Mouse (Mus musculus) splenic B cell, adult 2 months (primary cell): Measurements from ENCODE around the gene Sumo2.

Source experiments
- DNase-seq: peaks from one replicate; pipeline ENCODE4 v3.0.0-alpha.2; 2011; ENCODE audit warnings: low read depth, low spot score
- H3K27me3 ChIP-seq: 2 replicates; pipeline ENCODE4 v1.6.1; 2012; ENCODE audit warnings: mild to moderate bottlenecking, low read length, moderate library complexity, mixed read lengths; ENCODE audit not compliant: control insufficient read depth, poor library complexity, insufficient read depth, severe bottlenecking
- H3K36me3 ChIP-seq: 2 replicates; pipeline ENCODE4 v1.6.1; 2012; ENCODE audit warnings: mild to moderate bottlenecking, low read length, moderate library complexity, mixed read lengths; ENCODE audit not compliant: control insufficient read depth, poor library complexity, insufficient read depth, severe bottlenecking

Gene Sumo2

DNA sequence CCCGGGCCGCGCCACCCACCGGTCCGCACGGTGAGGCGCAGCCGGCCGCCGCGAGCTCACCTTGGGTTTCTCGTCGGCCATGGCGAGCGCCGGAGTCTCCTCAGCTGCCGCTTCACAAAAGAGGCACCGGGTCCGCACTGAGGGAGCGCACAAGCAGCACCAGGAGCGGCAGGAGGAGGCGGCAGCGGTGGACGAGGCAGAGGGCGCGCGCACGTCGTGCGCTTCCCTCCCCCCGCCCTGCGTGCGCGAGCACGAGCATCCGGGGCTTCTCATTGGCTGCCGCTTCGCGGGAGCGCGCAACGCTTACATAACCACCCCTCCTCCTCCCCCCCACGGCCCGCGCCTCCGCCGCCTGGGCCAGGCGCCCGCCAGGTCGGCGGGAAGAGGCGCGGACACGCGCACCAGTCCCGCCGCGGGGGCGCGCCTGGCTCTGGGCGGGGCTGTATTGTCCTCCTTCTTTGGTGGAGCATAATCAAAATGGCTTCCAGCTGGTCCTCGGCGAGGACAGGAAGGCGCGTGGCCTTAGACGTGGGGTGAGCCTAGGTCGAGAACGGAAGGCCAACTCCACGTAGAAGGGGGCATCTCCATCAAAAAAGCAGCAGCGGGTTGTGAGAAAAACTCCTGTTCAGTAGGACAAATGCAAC is at the start of gene Sumo2:
Gene Sumo2 (minus strand): TSS at position 239 of the 644 bp plus-strand sequence.
- DNase-seq, result peak; percentile 98
- peaks cover 4% of the 10 kb centered on the region; the same call in 1 of the 2 replicates for H3K36me3 ChIP-seq
- H3K27me3 ChIP-seq, result no peaks in the 10 kb centered on the region

DNA sequence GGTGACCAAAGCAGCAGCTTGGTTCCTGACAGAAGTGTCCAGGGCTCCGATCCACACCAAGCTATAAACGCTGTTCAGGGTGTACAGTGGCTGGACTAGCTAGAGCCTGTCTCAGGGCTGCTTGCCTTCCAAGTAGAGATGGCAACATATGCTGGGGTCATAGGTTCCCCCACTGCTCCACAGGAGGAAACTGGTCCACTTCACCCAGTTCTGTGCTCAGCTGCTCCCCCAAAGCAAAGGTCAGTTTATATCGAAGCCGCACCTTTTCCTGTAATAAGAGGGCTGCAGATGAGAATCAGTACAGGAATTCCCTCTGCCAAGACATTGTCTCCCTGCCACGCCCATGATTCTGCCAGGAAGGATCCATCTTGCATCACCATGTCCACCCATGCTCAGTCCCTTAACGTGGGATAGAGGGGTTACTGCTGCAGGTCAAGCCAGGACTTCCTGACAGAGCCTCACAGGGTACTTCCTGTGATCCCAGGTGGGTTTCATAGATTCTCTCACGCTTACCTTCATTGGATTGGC is 49.6 kb upstream of the Sumo2 start:
- DNase-seq, result no peak
- Histone ChIP-seq H3K27me3 (no peaks in the 10 kb centered on the region), H3K36me3 (peaks cover 16% of the 10 kb centered on the region)

DNA sequence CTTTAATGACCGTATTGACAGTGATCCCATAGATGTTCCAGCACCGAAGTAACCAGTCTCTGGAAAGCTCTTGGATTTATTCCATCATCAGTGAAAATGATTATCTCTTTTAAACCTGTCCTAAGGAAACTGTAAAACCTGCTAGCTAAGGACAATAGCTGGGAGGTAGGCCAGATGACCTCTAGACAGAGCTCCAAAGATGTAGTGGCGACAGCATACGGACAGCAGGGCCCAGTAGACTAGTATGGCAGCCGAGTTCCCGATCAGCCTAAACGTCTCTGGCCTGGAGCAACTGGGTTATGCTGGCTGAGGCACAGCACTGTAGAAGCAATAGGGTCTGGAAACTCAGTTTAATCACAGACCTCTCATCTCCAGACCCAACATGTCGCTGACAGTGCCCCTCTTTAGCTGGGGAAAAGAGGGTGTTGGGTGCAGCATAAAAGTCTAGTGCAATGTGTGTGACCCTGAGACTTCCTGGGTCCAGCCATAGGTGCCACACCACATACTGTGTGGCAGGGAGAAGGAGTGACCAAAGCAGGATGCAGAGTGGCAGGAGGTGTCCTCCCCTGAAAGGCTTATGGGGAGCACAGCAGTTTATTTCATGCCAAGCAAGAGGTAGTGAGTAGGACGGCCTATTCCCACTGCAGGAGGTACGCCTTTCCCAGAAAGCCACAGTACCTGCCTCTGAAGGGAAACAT is 48.4 kb upstream of the Sumo2 start:
- peaks cover 16% of the 10 kb centered on the region for H3K36me3 ChIP-seq
- no peak for DNase-seq
- H3K27me3 ChIP-seq, result no peaks in the 10 kb centered on the region

DNA sequence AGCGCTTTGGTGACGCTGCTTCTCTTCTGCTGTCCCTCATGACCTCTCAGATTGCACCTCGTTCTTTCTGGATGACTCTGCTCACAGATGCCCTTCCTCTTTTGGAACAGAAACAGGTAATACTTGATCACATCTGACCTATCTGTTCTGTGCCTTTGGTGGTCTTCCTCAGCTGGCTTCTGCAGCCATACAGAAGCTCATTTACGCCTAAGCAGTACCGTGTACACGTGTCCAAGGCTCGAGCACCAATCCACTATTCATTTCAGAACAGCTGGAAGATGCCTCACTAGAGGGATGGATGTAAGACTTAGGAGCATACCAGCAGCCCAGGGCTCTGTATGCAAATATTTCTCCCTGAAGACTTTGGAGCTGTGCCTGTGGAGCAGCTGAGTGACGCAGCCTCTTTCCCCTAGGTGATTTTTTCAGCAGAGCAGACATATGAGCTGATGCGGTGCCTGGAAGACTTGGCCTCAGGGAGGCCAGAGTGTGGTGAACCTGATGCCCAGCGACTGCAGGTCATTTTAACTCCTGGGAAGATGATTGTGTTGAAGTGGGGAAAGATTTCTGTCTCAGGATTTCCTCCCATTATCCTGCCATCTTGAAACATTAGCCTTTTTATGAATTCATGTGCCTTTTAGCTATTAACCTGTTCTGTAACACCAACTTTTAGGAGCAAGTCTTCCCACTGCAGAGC is 47.0 kb upstream of the Sumo2 start:
- Histone ChIP-seq H3K36me3 (peaks cover 14% of the 10 kb centered on the region; the same call in 1 of the 2 replicates), H3K27me3 (no peaks in the 10 kb centered on the region)
- DNase-seq, result no peak

DNA sequence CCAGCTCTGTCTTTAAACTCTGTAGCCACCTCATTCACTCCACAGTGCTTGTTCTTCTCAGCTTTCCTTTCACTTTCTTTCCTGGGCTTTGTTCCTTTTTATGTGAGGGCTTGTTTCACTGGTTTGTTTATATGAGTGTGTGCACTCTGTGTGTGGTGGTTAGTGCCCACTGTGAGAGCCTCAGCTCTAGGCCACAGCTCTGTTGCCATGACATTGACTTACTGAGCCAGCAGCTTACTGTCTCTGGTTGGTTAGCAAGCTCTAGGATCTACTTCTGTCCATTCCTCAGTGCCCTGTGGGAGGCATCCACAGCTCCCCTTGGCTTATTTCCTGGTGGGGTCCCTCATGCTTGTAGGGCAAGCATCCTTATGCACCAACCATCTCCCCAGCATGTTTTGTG is 43.0 kb upstream of the Sumo2 start:
- DNase-seq, result peak; percentile 22
- no peaks in the 10 kb centered on the region for H3K27me3 ChIP-seq
- peaks cover 5% of the 10 kb centered on the region; the same call in 1 of the 2 replicates for H3K36me3 ChIP-seq

DNA sequence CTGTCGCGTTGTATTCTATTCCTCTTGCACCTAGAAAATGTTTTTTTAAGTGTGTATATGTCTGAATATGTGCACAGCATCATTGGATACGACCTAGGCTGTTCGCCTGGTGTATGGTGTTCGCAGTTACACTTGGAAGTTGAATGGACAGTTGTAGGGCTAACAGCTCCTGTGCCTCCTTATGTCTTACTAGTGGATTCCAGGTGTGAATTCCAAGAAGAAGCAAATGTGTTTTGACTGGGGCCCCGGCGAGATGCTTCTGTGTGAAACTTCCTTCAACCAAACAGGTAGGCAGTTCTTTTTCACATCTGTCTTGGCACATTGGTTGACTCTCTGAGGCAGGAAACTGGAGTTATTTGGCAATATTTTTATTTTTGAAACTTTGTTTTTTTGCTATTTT is 28.9 kb upstream of the Sumo2 start:
- Histone ChIP-seq H3K27me3 (no peaks in the 10 kb centered on the region), H3K36me3 (peaks cover 7% of the 10 kb centered on the region)
- DNase-seq, result no peak

DNA sequence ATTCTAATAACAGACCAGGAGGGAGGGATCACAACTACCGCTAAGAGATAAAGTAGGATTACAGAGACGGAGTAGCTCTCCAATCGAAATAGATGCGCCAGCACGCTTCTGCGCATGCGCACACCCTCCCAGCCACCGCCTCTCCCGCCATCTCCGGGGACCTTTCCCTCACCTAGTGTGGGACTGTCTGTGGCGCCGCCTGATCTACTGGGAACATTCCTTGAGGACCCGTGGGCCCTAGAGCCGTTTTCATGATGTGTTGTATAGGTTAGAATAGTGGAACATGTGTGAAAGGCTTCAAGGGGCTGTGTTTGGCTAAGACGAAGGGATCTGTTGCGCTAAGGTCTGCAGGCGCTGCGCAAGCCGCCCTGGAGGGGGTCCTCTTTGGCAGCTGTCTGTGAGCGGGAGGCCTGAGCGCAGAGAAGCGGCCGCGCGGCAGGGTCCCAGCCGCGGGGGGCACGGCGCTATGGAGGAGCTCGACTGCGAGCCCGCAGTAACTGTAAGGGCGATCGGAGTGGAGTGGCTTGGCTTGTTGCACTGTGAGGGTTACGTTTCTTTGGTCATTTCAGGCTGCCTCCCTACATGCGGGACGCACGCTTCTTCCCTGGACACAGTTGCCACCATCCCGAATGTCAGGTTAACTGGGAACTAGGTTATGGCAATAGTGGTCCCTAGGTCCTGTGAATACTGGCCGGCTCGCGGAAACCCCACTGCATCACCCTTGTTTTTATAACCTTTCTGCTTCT is 28.2 kb upstream of the Sumo2 start, which contains the start of gene Nup85:
Gene Nup85 (plus strand): TSS at position 371 of the 746 bp plus-strand sequence.
- peak; percentile 97 for DNase-seq
- H3K27me3 ChIP-seq, result no peaks in the 10 kb centered on the region
- peaks cover 2% of the 10 kb centered on the region for H3K36me3 ChIP-seq

DNA sequence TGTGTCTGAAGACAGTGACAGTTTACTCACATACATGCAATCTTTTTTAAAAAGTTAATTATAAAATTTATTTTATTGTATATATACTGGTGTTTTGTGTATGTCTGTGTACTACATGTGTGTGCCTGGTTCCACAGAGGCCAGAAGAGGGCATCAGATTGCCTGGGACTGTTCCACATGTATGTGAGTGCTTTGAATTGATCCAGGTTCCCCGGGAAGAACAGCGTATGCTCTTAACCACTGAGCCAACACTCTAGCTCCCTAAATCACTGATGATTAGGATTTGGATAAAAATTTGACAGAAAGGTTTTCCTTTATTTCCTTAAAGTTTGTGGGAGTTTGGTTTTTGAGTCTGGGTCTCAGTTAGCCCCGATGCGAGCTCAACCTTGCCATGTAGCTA is 27.3 kb upstream of the Sumo2 start:
- DNase-seq, result peak; percentile 40
- Histone ChIP-seq H3K27me3 (no peaks in the 10 kb centered on the region), H3K36me3 (peaks cover 2% of the 10 kb centered on the region)

DNA sequence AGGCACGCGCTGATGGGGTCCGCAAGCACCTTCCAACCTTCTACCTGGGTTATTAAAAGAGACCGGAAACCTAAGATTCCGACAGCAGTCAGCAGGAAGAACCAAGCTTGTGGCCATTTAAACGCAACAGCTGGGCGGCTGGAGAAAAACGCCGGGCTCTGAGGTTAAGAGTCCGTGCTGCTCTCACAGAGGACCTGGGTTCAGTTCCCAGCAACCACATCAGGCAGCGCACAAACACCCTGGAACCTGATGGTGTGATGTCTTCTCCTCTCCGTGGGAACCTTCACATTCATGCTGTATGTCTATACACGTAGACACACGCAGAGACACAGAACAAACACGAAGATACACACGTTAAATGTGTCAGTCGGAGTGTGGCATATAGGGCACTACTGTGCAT is 19.6 kb upstream of the Sumo2 start:
- H3K27me3 ChIP-seq, result no peaks in the 10 kb centered on the region
- no peak for DNase-seq
- no peaks in the 10 kb centered on the region for H3K36me3 ChIP-seq

DNA sequence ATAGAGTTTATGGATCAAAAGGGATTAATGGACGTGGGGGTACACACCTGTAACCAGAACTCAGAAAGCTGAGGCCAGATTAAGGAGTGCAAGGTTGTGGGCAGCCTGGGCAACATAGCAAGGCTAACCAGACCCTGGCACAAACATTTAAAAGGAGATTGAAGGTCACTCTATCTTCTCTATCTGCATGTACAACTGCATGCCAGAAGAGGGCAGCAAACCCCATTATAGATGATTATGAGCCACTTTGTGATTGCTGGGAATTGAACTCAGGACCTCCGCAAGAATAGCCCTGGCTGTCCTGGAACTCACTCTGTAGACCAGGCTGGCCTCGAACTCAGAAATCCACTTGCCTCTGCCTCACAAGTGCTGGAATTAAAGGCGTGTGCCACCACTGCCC is 16.7 kb upstream of the Sumo2 start:
- Histone ChIP-seq H3K27me3 (no peaks in the 10 kb centered on the region), H3K36me3 (no peaks in the 10 kb centered on the region)
- DNase-seq, result peak; percentile 67

DNA sequence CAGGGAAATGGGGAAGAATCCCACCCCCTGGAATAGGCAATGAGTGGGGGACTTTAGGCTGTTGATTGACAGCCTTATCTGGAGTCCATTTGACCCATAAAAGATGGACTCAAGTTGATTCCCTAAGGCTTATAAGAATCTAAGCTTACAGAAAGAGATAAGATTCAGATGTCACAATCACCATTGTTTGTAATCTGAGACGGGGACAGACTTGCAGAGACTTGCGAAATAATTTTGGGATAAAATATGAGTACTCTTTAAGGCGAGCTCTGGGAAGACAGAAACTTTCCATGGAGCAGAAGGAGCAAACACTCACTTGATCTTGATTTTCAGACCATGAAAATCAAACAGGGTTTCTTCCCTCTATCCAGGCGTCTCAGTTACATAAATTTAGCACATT is 7.5 kb upstream of the Sumo2 start:
- no peak for DNase-seq
- H3K27me3 ChIP-seq, result no peaks in the 10 kb centered on the region
- no peaks in the 10 kb centered on the region for H3K36me3 ChIP-seq

DNA sequence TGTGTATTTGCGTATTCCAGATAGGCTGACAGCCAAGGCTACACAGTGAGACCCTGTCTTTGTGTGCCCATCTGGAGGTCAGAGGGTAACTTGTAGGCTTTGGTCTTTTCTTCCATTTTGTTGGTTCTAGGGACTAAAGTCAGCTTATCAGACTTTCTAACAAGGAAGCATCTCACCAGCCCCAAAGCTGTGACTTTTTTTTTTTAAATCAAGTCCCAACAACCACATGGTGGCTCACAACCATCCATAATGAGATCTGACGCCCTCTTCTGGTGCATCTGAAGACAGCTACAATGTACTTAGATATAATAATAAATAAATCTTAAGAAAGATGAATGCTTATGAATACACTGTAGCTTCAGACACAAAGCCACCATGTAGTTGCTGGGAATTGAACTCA is 2.0 kb upstream of the Sumo2 start:
- DNase-seq, result peak; percentile 46
- Histone ChIP-seq H3K36me3 (peaks cover 4% of the 10 kb centered on the region; the same call in 1 of the 2 replicates), H3K27me3 (no peaks in the 10 kb centered on the region)

DNA sequence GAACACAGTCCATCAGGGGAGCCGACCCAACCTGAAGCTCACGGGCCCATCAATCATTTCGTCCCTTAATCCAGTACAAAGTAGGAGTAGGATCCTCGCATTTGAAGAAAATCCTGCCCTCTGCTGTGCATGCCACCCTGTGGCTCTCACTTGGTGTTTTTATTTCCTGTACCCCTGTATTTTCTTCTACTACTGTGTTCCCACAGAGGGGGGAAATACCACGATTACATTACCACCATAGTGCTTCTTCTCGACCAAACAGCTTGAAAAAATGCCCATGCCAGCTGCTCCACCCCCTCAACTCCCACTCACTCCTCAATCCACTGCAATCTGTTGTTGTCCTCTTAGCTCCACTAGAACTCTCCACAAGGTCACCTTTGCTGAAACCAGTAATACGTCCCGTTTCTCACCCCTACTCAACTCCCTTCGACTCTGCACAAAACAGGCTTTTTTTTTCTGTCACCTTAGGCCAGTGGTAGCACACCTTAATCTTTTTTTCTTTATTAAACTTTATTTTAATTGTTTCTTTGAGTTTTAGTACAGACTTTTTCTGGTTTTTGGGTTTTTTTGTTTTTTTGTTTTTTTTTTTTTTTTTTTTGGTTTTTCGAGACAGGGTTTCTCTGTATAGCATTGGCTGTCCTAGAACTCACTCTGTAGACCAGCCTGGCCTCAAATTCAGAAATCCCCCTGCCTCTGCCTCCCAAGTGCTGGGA is 936 bp upstream of the Sumo2 start:
- peak; percentile 23 for DNase-seq
- Histone ChIP-seq H3K36me3 (peaks cover 4% of the 10 kb centered on the region; the same call in 1 of the 2 replicates), H3K27me3 (no peaks in the 10 kb centered on the region)
